Mouse (Mus musculus): ENCODE results near the gene Psmb5.
"Not testable (repeated sequence)": the region's sequence is repeated elsewhere in the genome, so short reads cannot be mapped to it uniquely, and the experiment has no call there.

Psmb5 gene

DNA sequence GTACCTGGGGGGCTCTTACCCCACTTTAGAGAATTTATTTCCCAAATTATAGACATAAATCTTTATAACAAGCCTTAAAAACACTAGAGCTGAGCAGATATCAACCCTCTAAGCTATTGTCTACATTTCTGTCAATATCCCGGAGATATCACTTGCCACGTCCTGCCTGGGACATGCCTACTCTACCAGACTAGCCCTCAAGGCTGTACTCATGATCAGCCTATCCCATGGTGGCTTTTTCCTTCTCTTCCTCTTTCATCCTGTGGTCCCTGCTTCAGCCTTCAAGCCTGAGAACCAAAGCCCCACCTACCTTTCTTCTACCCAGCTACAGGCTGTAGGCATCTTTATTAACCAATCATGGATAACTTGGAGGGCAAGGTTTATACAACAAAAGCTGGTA, 12.0 kb upstream of the Psmb5 start:
- DNase-seq, result no peak

- DNase-seq, result no peak
These were observed 10.3 kb upstream of the Psmb5 start for GRCm38 (mm10) chr14:54628103-54628502.

DNA sequence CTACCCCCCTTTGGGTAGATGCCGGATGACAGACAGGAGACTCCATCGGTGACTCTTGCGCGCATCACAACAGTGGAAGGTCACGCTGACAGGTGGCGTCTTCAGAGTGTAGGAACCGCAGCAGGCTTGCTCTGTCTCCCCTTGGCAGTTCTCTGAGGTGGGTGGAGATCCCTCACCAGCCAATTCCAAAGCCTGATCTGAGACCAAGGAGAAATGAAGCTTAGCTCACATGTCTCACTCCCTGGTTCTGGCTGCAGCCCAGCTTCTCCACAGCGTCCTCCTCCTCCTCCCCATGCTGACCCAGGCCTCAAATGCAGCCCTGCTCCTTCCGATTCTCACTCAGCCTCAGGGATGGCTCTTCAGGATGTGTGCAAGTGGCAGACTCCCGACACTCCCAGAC, 7.2 kb upstream of the Psmb5 start:
- DNase-seq, result no peak

- DNase-seq, result no peak
These were observed 5.5 kb upstream of the Psmb5 start for GRCm38 (mm10) chr14:54623334-54623733.

DNA sequence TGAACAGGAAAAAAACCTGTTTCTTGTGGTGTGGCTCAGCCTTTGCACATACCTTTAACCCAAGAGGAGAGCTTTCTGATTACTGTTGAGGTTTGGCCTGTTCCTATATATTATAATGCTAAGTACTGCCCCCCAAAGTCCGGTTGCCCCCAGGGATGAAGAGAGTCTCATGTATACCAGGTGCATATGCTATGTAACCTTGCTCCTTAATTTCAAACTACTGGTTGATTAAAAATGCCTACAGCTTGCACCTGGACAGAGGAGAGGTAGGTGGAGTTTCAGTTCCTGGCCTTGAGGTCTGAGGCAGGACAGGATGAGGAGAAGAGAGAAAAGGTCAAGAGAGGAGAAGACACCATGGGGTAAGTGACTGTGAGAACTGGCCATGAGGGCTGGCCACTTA, 3.3 kb upstream of the Psmb5 start, which contains the start of gene Psmb11:
Psmb11 (plus strand) TSS at position 301 of the 400 bp plus-strand sequence.
- DNase-seq, result no peak

DNA sequence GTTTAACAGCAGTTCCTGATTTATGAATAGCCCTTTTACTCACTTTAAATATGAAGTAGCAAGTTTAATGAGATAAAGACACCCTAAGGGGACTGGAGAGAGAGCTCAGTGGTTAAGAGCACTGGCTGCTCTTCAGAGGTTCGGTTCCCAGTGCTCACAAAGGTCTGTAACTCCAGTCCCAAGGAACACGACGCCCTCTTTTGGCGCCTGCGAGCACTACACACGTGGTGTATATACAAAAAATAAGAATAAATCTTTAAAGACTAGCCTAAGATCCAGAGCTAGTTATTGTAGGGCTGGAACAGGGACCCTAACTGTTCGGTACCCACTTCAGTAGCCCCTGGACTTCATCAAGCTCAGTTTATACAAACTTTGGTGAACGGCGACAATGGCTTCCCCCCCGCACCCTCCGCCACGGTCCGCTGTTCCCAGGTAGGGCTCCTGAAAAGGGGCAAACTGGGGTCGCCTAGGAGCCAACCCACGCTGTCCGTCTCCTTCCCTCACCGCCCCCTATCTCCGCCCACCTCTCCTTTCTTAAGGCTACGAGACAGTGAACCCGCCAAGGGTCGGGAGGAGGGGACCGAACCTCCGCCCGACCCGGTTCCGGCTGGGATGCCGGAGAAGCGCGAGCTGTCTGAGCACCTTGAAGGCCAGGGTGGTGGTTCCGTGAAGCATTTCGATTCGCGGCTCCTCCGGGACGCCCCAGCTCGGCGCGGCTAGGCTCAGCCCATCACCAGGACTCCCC, 498 bp downstream of the Psmb5 start:
- DNase-seq, result no peak

DNA sequence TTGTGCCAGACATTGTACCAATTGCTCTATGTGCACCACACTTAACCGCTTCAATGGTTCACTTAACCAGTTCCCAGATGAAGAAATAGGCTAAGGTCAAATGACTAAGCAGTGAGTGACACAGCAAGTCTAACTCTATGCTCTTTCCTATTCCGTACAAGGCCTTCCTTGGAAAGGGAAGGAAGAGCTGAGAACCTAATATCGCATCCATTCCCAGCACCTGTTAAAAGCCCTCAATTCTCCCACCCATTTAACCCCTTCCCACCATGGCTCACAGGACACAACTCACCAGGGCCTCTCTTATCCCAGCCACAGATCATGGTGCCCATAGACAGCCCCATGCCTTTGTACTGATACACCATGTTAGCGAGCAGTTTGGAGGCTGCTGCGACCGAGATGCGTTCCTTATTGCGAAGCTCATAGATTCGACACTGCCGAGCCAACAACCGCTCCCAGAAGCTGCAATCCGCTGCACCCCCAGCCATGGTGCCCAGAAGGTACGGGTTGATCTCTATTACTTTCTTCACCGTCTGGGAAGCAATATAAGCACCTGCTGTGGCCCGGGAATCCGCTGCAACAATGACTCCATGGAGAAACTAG, 1.5 kb downstream of the Psmb5 start:
- no peak for DNase-seq

DNA sequence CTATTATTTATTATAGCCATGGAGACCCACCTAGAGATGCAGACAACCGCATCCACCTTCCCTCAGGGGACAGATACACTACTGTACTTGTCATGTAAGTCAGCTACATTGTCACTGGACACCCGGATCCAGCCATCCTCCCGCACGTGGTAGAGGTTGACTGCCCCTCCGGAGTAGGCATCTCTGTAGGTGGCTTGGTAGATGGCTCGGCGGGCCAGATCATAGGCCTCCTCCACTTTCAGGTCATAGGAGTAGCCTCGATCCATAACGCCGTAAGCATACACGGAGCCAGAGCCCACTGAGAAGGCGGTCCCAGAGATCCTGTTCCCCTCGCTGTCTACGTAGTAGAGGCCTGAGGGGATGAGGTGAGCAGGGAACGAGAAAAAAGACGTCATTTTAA, 3.7 kb downstream of the Psmb5 start:
- not testable (repeated sequence) for DNase-seq

- DNase-seq, result no peak
These were observed 7.2 kb downstream of the Psmb5 start for GRCm38 (mm10) chr14:54610648-54611047.

DNA sequence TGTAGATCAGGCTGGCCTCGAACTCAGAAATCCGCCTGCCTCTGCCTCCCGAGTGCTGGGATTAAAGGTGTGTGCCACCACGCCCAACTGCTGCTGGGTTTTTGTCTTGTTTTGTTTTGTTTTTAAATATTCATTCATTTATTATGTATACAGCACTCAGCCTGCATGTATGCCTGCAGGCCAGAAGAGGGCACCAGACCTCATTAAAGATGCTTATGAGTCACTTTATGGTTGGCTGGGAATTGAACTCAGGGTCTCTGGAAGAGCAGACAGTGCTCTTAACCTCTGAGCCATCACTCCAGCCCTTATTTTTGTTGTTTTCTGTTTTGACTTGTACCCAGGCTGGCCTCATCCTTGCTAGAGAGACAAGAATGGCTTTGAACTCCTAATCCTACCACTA, 7.9 kb downstream of the Psmb5 start:
- DNase-seq, result peak; percentile 51

DNA sequence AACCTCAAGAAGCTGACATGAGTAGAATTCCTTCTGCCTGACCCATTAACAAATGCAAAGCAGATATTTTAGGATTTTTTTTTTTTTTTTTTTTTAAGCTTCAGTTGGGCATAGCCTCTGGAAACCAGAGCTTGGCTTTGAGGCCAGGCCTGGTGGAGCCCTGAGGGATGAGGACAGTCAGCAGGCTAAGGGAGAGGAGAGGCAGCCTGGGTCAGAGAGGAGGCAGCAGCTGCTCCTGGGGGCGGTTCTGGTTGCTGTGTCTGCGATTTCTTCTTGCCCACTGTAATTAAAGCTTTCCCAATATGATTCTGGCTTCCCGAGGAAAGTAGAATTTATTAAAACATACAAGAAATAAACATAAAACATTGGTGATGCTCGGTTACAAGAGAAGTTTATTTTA, 8.6 kb downstream of the Psmb5 start:
- DNase-seq, result no peak

GRCm38 (mm10) chr14:54607226-54607625, 10.6 kb downstream of the Psmb5 start:
- no peak for DNase-seq

DNA sequence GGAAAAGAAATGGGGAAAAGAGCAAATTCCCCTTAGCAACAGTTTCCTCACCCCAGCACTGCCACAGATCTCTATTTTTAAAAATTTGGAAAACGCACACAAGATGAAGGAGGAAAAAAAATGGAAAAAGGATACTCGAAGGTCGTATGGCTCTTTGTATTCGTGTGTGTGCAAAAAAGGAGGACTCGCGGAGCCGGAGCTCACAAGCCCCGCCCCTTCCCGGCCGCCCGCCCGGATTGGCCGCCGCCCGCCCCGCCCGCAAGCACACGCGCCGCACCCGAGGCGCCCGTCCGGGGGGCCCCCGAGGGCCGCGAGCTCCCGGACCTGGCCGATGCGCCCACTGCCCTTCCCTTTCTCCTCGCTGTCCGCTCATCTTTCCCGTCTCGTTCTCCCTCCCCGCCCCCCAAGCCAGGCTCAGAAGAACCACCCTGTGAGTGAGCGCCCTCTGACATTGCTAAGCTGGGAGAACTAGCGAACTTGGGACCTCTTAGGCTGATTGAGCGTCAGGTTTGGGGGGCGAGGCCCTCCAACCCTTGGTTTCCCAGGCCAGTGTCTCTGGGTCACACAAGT, 12.0 kb downstream of the Psmb5 start, which contains the start of gene 4931414P19Rik:
4931414P19Rik (minus strand) TSS at position 242 of the 570 bp plus-strand sequence.
- DNase-seq, result peak; percentile 84

DNA sequence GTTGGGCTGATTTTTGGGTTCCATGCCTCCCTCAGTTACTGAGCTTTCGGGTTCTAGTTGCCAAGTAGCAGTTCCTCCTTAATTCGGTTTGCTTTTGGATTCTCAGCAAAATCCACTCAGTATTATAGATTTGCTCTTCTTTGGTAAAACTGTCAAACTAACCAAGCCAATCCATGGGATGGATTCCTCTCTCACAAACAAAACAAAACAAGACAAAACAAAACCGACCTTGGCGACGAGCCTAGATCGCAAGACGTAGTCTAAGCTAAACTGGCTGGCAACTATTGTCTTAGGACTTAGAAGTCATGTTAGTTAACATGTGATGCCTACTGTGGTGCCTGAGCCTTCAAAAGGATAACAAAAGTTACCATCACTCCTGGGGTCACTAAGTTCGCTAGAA, 14.1 kb downstream of the Psmb5 start:
- DNase-seq, result no peak

- peak; percentile 98 for DNase-seq
These were observed 14.7 kb downstream of the Psmb5 start for GRCm38 (mm10) chr14:54603038-54603654.

- DNase-seq, result no peak
These were observed 15.2 kb downstream of the Psmb5 start for GRCm38 (mm10) chr14:54602613-54603012.

DNA sequence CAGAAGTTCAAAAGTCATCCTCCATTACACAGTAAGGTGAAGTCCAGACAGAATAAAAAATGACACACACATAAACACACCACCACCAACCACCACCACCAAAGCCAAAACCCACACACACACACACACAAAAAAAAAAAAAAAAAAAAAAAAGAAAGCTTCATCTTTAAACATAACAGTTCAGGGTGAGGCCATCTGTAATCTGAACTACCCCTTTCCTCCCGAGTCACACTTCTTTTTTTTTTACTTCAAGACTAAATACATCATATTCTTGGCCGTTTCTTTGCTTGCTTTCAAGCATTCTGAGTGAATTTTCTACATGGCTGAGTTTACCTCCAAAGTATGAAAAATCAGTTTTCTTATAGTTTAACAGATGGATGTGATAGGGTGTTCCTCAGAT, 16.2 kb downstream of the Psmb5 start:
- DNase-seq, result no peak

- no peak for DNase-seq
These were observed 20.7 kb downstream of the Psmb5 start for GRCm38 (mm10) chr14:54597084-54597483.

GRCm38 (mm10) chr14:54594631-54595414, 23.0 kb downstream of the Psmb5 start:
- DNase-seq, result no peak

DNA sequence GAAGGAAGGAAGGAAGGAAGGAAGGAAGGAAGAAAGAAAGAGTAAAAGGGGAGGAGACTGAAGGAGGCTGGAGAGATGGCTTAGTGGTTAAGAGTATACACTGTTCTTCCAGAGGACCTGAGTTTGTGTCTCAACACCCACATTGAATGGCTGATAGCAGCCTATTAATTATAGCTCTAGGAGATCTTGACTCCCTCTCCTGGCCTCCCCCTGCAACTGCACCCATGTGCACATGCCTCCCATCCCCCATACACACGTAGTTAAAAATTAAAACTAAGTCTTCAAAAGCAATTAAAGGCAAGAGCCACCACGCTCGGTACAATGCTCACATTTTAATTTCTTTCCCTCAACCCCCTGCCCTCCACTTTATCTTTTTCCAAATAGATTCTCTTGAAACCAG, 23.8 kb downstream of the Psmb5 start:
- DNase-seq, result no peak

DNA sequence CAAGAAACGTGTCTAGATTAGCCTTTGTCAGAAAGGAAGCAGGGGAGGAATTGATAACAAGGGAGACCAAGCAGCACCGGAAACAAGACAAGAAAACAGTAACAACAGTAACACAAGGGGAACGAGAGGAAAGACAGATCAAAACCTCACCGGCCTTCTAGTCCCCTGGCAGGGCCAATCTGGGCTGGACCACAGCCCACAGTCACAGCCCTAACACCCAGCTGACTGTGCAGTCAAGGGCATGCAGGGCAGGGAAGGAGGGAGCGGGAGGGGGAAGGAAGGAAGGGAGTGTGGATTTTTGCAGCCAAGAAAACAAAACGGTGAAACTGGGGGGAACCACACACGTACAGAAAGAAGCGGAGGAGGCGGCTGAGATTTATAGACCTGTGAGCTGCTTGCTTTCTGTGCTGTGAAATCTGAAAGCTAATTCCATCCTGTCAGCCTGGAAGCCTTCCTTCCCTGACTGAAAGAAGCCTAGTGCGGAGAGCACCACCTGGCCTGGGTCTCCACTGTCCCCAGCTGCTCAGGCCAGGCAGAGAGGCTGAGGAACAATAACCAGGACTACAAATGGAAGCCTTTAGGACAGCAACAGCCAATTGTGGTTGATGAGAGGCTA, 25.4 kb downstream of the Psmb5 start:
- no peak for DNase-seq

GRCm38 (mm10) chr14:54591056-54591455, 26.8 kb downstream of the Psmb5 start:
- no peak for DNase-seq

Data from lung, postnatal 36 days (tissue).